Mouse (Mus musculus): Measurements from ENCODE around the gene Iqca.

- no peak for TF ChIP-seq CTCF (conservative IDR thresholded peaks at IDR 0.05; ENCODE audit: insufficient read depth, insufficient read length, low read depth, low read length)
- TF ChIP-seq POLR2A (IDR thresholded peaks at IDR 0.05; ENCODE audit: low read depth, low read length), result no peak
Measured at GRCm38 (mm10) chr1:90189046-90189445, 35.8 kb upstream of the Iqca start.

All from kidney, adult 2 months (tissue).